Mouse (Mus musculus) brain, adult 2 months (tissue): ENCODE measurements around the gene Dgkz.

ENCODE experiments used
- DNase-seq: peaks from one replicate; pipeline ENCODE4 v3.0.0; 2011; ENCODE audit warnings: low read depth, low spot score

Dgkz gene

DNA sequence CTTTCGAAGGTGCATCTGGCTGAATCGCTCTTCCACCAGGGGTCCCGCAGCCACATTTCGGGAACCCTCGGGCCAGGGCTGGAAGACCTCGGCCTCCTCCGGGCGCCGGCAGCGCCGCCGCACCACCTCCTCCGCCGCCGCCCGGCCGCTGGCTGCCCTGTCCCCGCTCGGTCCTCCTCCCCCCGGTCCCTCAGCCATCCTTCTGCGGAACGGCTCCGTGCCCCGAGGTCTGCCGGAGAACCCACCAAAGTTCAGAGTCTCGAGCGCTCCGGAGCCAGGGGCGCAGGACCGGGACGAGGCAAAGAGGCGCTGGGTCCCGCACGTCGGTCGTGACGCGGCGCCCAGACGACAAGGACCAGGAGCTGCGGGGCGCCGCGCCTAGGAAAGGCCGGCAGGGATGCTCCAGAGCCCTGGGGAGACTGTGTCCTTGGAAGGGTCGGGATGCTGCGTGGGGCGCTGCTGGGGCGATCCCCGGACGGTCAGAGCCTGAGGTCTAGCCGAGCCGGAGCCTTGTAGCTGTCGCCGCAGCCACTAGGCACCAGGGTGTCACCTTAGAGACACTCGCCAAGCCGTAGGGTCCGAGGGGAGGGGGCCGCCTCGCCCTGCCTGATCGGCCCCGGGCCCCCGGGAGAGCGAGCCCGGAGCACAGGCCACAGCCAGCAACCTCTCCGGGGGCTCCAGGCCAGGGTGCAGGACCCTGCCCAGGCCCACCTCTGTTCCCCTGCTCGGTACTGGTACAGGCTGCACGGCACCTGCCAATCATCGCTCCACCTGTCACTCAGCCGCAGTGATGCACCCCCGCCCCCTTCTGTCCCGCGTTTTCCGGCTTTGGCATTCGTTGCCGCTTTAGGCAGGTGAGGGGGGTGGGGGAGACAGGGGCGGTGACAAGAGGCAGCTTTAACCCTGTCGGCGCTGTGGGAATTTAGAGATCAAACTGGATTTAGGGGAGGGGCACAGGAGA is at the start of gene Dgkz:
TSS of gene Dgkz (minus strand) at position 284 of the 961 bp plus-strand sequence.
- peak; percentile 65 for DNase-seq

DNA sequence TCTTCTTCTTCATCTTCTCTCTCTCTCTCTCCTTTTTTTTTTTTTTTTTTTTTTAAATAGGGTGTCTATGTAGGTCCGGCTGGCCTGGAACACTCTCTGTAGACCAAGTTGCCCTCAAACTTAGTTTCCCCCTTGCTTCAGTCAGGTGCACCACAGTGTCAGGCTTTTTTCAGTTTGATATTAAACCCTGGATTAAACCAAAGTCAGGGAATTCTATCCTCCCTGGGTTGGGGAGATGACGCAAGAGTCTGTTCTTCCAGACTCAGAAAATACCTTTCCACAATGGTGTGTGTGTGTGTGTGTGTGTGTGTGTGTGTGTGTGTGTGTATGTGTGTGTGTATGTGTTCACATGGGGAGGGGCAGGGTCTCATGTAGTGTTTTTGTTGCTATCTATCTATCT is 49.5 kb upstream of the Dgkz start:
- no peak for DNase-seq

- DNase-seq, result peak; percentile 46
Measured at GRCm38 (mm10) chr2:92024274-92024672, 48.6 kb upstream of the Dgkz start, which contains the start of gene Creb3l1. Gene Creb3l1 (minus strand): TSS chr2:92024502.

- DNase-seq, result no peak
Measured at GRCm38 (mm10) chr2:92023362-92024273, 48.0 kb upstream of the Dgkz start.

DNA sequence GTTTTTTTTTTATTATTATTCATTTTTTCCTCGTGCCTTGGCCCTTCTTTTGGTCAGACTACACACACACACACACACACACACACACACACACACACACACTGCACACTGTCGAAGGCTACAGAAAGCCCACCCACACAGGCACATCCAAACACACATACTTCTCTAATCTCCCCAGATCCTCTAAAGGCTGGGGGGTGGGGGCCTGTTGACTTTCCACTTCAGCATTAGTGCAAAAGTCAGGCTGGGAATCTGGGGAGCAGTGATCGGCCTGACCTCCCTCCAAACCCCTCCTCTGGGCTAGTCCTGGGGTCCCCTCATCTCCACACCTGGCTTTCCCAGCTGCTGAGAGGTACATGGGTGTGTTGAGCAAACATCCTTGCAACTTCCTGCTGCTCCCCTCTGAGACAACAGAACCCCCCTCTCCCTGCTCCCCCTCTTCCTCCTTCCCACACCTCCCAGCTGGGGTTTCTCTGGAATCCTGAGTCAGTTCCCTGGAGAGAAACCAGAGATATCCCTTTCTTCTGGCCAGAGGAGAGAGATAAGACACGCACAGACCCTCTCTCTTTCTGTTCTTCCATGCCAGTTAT is 45.1 kb upstream of the Dgkz start:
- no peak for DNase-seq

DNA sequence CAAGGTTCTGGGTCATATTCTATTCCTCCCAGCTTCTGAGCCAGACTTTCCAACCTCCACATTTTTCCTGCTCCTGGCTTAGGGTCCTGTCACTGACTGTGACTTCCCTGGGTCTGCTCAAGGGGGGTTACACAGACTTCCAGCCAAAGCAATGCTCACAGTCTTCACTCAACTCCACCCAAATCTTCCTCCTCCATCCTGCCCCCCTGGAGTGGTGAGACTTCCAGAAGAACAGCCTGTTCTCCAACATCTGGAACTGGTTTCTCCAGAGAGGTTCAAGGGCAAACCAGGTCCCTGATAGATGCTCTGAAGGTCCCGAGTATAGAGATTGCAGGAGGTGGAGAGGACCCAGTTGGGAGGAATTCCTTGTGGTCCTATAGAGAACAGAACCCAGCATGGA is 41.8 kb upstream of the Dgkz start:
- no peak for DNase-seq

DNA sequence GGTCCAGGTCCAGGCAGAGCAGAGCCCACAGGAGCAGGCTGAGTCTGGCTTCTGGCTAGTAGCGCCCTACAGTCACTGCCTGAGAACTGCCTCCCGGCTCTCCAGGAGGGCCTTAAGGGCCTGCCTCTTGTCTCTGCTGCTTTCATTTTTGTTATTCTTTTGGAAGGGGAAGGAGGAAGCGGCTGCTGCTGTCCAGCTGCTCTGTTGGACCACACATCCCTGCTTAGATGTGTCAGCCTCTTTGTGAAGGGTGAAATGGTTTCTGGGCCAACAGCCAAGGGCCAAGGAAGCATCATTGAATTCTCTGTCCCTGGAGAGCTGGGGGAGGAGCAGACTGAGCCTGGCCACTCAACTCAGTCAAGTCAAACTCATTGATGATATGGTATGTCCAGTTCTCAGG is 41.3 kb upstream of the Dgkz start:
- DNase-seq, result peak; percentile 77

GRCm38 (mm10) chr2:92014891-92015290 is 39.2 kb upstream of the Dgkz start:
- DNase-seq, result no peak

- no peak for DNase-seq
Measured at GRCm38 (mm10) chr2:92014248-92014647, 38.6 kb upstream of the Dgkz start.

- DNase-seq, result peak; percentile 42
Measured at GRCm38 (mm10) chr2:92012768-92013445, 37.2 kb upstream of the Dgkz start.

DNA sequence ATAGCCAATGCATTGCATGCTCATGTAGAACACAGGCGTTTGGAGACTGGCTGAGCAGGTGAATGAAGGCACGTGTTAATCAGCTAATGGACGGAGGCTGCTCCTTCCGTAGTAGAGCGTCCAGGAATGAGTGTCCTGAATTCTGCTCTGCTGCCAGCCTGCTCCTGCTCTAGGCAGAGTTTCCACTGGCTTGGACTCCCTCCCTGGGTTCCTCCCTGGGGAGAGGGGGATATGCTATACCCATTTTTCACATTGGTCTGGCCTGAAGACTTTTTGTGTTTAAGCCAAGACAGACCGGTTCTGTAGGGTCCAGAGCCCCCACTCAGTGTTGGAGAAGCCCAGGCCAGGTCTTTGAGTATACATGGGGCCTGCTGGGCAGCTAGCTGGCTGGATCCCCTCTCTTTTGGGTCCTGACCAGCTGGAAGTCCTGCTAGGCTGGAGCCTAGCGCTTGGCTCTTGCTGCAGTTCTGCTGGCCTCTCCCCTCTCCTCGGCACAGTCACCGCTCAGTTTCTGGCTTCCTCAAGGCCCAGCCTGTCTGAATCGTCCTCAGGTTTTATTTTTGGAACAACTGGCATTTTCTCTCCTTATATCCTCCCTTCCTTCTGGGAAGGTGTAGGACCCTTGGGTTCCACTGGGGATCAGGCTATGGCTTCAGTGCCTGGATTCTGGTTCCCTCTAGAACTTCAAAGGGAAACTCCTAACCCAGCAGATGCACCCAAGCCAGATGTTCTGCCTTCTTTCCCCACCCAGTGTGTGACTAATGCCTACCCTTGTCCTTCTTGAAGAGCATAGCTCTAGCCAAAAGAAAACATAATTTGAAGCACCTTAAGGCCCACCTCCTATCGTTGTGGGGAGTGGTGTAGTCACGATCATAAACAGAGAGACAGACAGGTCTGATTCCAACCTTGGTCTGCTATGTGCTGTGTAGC is 36.0 kb upstream of the Dgkz start:
- no peak for DNase-seq

- DNase-seq, result peak; percentile 69
Measured at GRCm38 (mm10) chr2:92008623-92009404, 33.1 kb upstream of the Dgkz start.

DNA sequence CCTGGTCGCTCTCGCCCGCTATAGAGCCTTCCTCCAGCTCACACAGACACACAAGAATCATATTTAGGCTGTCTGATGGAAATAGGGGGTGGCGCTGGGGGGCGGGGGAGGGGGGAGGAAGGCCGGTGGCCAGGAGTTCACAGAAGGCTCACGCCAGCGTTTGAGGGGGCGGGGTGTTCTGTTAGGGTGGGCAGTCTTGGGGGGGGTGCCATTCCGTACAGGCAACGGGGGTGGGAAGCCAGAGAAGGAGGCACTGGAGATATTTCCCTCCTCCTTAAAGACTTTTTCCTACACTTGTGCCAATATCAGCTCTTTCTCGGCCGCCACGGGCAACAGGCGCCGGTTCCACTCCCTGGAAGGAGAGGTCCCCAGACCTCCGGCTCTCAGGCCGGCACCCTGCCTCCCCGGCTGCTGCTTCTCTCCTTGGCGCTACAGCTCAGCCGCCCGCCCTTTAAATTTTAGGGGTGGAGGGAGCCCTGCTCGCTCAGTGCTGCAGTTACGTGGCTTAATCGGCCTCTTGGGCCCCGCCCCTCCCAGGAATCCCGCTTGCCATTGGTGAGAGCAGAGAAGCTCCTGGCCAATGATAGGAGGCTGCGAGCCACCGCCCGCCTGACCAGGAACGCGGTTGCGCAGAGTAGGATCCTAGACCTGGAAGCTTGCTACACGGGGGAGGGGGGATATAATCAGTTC is 32.4 kb upstream of the Dgkz start:
- DNase-seq, result peak; percentile 99

DNA sequence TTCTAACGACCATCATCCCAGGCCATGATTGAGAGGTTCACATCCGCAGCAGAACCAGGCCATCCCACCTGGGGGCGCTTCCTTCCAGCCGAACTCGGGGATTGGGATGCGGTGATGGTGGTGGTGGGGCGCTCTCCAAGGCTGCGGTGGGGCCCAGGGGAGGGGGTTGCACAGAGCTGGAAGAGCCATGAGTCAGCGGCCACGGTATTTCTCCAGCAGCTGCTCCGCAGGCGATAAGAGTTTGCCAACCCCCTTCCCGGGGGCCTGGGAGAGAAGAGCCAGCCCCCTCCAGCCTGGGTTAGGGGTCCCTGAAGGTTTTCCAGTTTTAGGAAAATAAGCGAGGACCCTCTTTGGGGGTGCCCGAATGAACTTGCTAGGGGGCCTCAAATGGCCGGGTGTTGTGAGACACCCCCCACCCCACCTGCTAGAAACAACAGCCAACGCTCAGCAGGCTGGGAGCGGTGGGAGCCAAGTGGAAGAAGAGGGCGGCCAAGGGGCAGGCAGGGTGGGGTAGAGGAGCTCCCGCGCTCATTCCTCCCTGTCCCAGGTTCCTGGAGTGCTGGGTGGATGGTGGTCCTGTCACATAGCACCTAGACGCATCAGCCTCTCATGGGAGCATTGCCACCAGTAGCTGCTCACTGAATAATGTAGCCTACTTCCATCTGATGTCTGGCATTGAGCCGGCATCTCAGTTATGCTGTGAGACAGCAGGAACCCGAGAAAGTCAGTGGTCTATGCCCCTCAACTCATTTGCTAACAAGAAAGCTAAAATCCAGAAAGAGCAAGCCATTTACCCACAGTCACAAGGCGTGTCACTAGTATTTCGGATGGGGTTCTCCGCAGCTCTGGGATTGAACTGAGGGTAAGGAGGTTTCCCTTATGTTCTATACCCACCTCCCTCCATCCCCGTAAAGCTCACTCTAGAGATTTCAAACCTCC is 31.6 kb upstream of the Dgkz start:
- DNase-seq, result peak; percentile 72

DNA sequence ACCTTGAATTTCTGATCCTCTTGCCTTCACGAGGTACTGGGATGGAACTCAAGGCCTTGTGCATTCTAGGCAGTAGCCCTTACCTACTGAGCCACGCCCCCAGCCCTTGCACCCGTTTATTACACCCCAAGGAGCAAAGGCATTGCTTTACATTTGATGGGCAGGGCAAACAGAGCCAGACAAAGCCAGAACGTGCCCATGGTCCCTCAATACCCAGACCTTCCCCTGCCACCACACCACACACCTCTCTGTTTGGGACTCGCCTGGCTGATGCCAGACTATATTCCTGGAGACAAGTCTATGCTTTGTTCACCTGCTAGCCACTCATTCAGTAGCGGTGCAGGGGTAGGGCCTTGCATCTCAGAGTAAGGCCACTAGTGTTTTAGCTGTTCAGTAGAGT is 30.8 kb upstream of the Dgkz start:
- DNase-seq, result no peak

- DNase-seq, result peak; percentile 36
Measured at GRCm38 (mm10) chr2:92004617-92005016, 29.0 kb upstream of the Dgkz start.

DNA sequence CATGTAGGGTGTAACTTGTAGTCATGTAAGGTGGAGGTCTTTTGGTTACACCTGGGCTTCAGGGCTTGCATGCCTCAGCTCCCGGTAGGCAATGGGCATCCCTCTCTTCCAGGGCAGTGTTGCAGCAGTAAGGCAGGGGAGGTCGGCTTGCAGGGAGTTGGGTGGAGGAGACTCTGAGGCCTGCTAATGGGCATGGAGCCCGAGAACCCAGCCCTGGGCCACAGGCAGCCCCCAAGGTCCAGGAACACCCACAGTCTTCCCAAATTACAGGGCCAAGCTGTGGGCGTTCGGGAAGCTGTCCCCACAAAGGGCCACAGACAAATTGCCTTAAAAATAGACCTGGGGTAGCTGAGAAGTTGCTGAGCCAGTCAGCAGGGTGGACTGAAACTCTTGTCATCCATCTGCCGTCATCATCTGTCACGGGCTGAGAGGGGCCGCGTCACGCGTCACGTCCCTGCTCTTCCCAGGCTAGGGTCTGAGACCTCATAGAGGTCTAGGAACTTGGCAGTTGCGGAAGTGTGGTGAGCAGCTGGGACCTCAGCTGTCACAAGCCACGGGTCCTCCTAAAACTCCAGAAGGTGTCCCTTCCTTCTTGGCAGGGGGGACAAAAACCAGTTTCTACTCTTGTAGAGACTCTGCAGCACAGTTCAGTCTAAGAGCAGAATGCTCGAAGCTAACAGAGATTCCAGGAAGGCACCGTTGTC is 22.4 kb upstream of the Dgkz start:
- no peak for DNase-seq
